Mouse (Mus musculus) WW6 (cell line): ENCODE data around the gene Hmx3.

Experiments used
- DNase-seq: peaks from one replicate; pipeline ENCODE4 v3.0.0-alpha.2; 2013; ENCODE audit warnings: low read depth, low spot score

Hmx3 gene

GRCm38 (mm10) chr7:131556541-131557271 lies 14.0 kb downstream of the Hmx3 start:
- no peak for DNase-seq

- DNase-seq: no peak
These were observed 15.1 kb downstream of the Hmx3 start for GRCm38 (mm10) chr7:131557751-131558150.

GRCm38 (mm10) chr7:131559986-131560696 lies 17.5 kb downstream of the Hmx3 start, which contains the start of gene Bub3:
Bub3 (plus strand) TSS chr7:131560222.
- peak; percentile 70 for DNase-seq

GRCm38 (mm10) chr7:131560697-131561042 lies 18.0 kb downstream of the Hmx3 start:
- no peak for DNase-seq

- DNase-seq: no peak
These were observed 32.6 kb downstream of the Hmx3 start for GRCm38 (mm10) chr7:131575246-131575645.

GRCm38 (mm10) chr7:131582178-131582577 lies 39.5 kb downstream of the Hmx3 start:
- DNase-seq: no peak

- no peak for DNase-seq
These were observed 42.9 kb downstream of the Hmx3 start for GRCm38 (mm10) chr7:131585551-131585950.
